Mouse (Mus musculus) lung, postnatal 0 days (tissue): ENCODE data around the gene Rad51b. TPM values are rescaled to one million over a fixed set of nuclear protein-coding genes. Genes with fewer than 3 reads are reported as not detected.

ENCODE experiments used
- ATAC-seq: fragments of 200-750 bp; cut with Nextera tagmentation; 2 replicates; pipeline ENCODE4 v1.8.0; 2017; ENCODE audit warnings: moderate library complexity
- DNase-seq: peaks from one replicate; pipeline ENCODE4 v3.0.0-alpha.2; 2016; ENCODE audit warnings: low spot score
- H3K27ac ChIP-seq: fragments of 300-500 bp; sonication (generic); 2 replicates; pipeline ENCODE4 v1.5.1; 2014; ENCODE audit warnings: antibody characterized with exemption, mild to moderate bottlenecking, low read length, mixed read lengths
- H3K27me3 ChIP-seq: fragments of 300-500 bp; sonication (generic); replicated peaks from 2 replicates; pipeline ENCODE4 v1.6.1; 2014; ENCODE audit warnings: low read length, mixed read lengths; ENCODE audit not compliant: insufficient read depth
- H3K36me3 ChIP-seq: fragments of 300-500 bp; sonication (generic); 2 replicates; pipeline ENCODE4 v1.6.1; 2014; ENCODE audit warnings: low read length, mixed read lengths; ENCODE audit not compliant: insufficient read depth
- H3K4me1 ChIP-seq: fragments of 300-500 bp; sonication (generic); 2 replicates; pipeline ENCODE4 v1.6.1; 2014; ENCODE audit warnings: antibody characterized with exemption, low read depth, low read length, mixed read lengths; ENCODE audit not compliant: insufficient read depth
- H3K4me2 ChIP-seq: fragments of 300-500 bp; sonication (generic); replicated peaks from 2 replicates; pipeline ENCODE4 v1.6.1; 2014; ENCODE audit warnings: low read depth, mild to moderate bottlenecking, low read length, moderate library complexity, mixed read lengths
- H3K4me3 ChIP-seq: fragments of 300-500 bp; sonication (generic); 2 replicates; pipeline ENCODE4 v1.5.1; 2014; ENCODE audit warnings: low read depth, low read length
- H3K9ac ChIP-seq: fragments of 300-500 bp; sonication (generic); replicated peaks from 2 replicates; pipeline ENCODE4 v1.6.1; 2014; ENCODE audit warnings: low read depth, mild to moderate bottlenecking
- H3K9me3 ChIP-seq: fragments of 300-500 bp; sonication (generic); 2 replicates; pipeline ENCODE4 v1.6.1; 2016; ENCODE audit warnings: low read length, mixed read lengths
- CTCF ChIP-seq: IDR thresholded peaks from 2 replicates; pipeline ENCODE4 v1.5.1; 2016; ENCODE audit warnings: antibody characterized with exemption, mild to moderate bottlenecking
- EP300 ChIP-seq: IDR thresholded peaks from 2 replicates; pipeline ENCODE4 v1.6.1; 2016; ENCODE audit warnings: antibody characterized with exemption, mild to moderate bottlenecking, control low read depth
- WGBS: fragments of 180-500 bp; shearing (Covaris S2); extraction: QIAGEN DNeasy Blood & Tissue Kit; methylation state at CpG from one replicate; pipeline ENCODE4 v1.1.7; 2014; 5-methylcytosine and 5-hydroxymethylcytosine counted together
- polyA plus RNA-seq: library from polyadenylated mRNA; unstranded; fragments of >200 nt; fragmentation: Nextera tagmentation; extraction: Ambion mirVana; gene quantifications from 2 replicates; pipeline ENCODE4 v1.2.1, GENCODE M21; 2015

The Rad51b gene
- polyA plus RNA-seq, 1 experiment from 2014 or later: 1.3 TPM

- H3K4me2 ChIP-seq: peak overlapping the region; percentile 15; the same call in 1 of the 2 replicates
- H3K9ac ChIP-seq: no peak overlapping the region
- peak; percentile 95 for DNase-seq
- peak overlapping the region; percentile 69 for H3K27ac ChIP-seq
- TF ChIP-seq EP300 (peak; percentile 31), CTCF (no peak)
- no peaks in the 10 kb centered on the region for H3K27me3 ChIP-seq
- peak; percentile 84 for ATAC-seq
- H3K4me3 ChIP-seq: no peak overlapping the region
- no peaks in the 10 kb centered on the region for H3K9me3 ChIP-seq
- H3K4me1 ChIP-seq: peaks cover 9% of the 10 kb centered on the region; the same call in 1 of the 2 replicates
- no peaks in the 10 kb centered on the region for H3K36me3 ChIP-seq
- 25% methylated on average over 13 of the region's 13 CpGs for WGBS
Measured at GRCm38 (mm10) chr12:79675440-79676176, 378.5 kb downstream of the Rad51b start.

GRCm38 (mm10) chr12:79676251-79676650 lies 379.2 kb downstream of the Rad51b start:
- TF ChIP-seq EP300: no peak
- TF ChIP-seq CTCF: no peak
- Histone ChIP-seq H3K36me3 (no peaks in the 10 kb centered on the region), H3K9me3 (no peaks in the 10 kb centered on the region), H3K27me3 (no peaks in the 10 kb centered on the region), H3K4me2 (no peak overlapping the region), H3K27ac (peak overlapping the region; percentile 69), H3K4me1 (peaks cover 9% of the 10 kb centered on the region; the same call in 1 of the 2 replicates), H3K4me3 (no peak overlapping the region), H3K9ac (no peak overlapping the region)
- ATAC-seq (peak; percentile 24; the same call in 1 of the 2 replicates), DNase-seq (peak; percentile 80)
- WGBS: 46% methylated on average over 6 of the region's 6 CpGs

DNA sequence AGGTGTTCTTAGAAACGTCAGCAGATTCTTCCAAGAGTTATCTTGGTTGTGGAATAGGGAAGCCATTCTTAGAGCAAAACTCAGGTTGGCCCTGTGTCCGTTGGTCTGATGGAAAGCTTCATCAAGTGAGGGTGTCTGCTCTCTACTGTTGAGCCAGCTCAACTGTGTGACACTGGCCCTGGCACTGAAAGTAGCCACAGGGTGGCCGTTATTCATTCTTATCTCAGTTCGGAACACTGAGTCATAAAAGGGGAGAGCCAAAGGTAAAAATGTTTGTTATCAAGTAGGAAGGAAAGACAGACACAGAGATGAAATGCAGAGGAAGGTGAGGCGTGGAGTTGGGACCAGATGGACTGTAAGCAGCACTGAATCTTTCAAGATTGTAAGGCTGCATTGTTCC lies 379.8 kb downstream of the Rad51b start:
- H3K36me3 ChIP-seq: no peaks in the 10 kb centered on the region
- ATAC-seq: no peak
- no peaks in the 10 kb centered on the region for H3K27me3 ChIP-seq
- DNase-seq: no peak
- TF ChIP-seq CTCF (no peak), EP300 (no peak)
- H3K4me3 ChIP-seq: no peak overlapping the region
- H3K9me3 ChIP-seq: no peaks in the 10 kb centered on the region
- WGBS: 61% methylated on average over 5 of the region's 5 CpGs
- H3K27ac ChIP-seq: peak overlapping the region; percentile 69
- no peak overlapping the region for H3K9ac ChIP-seq
- peaks cover 9% of the 10 kb centered on the region; the same call in 1 of the 2 replicates for H3K4me1 ChIP-seq
- H3K4me2 ChIP-seq: no peak overlapping the region

- DNase-seq (peak; percentile 92), ATAC-seq (peak; percentile 22)
- Histone ChIP-seq H3K27ac (peak overlapping the region; percentile 62; the same call in 1 of the 2 replicates), H3K27me3 (no peaks in the 10 kb centered on the region), H3K4me2 (no peak overlapping the region), H3K4me1 (peaks cover 16% of the 10 kb centered on the region; the same call in 1 of the 2 replicates), H3K9me3 (no peaks in the 10 kb centered on the region), H3K4me3 (no peak overlapping the region), H3K9ac (no peak overlapping the region), H3K36me3 (no peaks in the 10 kb centered on the region)
- WGBS: 41% methylated on average over 11 of the region's 11 CpGs
- no peak for TF ChIP-seq CTCF
- TF ChIP-seq EP300: peak; percentile 80
Measured at GRCm38 (mm10) chr12:79679251-79679901, 382.3 kb downstream of the Rad51b start.

GRCm38 (mm10) chr12:79679941-79680697 lies 383.0 kb downstream of the Rad51b start:
- no peak for DNase-seq
- Histone ChIP-seq H3K4me3 (no peak overlapping the region), H3K9ac (no peak overlapping the region), H3K4me1 (peaks cover 13% of the 10 kb centered on the region; the same call in 1 of the 2 replicates), H3K9me3 (no peaks in the 10 kb centered on the region), H3K36me3 (no peaks in the 10 kb centered on the region), H3K27ac (0 out of 2 replicates have a peak overlapping the region, but pooled peaks have one; percentile 62), H3K4me2 (no peak overlapping the region), H3K27me3 (no peaks in the 10 kb centered on the region)
- TF ChIP-seq CTCF (no peak), EP300 (no peak)
- no peak for ATAC-seq
- WGBS: 77% methylated on average over 9 of the region's 9 CpGs

GRCm38 (mm10) chr12:79680698-79681072 lies 383.6 kb downstream of the Rad51b start:
- H3K36me3 ChIP-seq: no peaks in the 10 kb centered on the region
- H3K9ac ChIP-seq: no peak overlapping the region
- H3K4me2 ChIP-seq: no peak overlapping the region
- no peak overlapping the region for H3K4me3 ChIP-seq
- no peak for DNase-seq
- no peaks in the 10 kb centered on the region for H3K27me3 ChIP-seq
- H3K4me1 ChIP-seq: peaks cover 11% of the 10 kb centered on the region; the same call in 1 of the 2 replicates
- TF ChIP-seq EP300 (no peak), CTCF (no peak)
- ATAC-seq: no peak
- H3K9me3 ChIP-seq: no peaks in the 10 kb centered on the region
- WGBS: 74% methylated on average over 3 of the region's 3 CpGs
- H3K27ac ChIP-seq: no peak overlapping the region
